Mouse (Mus musculus): ENCODE data around the gene Twnk. TPM values are rescaled to one million over a fixed set of nuclear protein-coding genes. Genes with fewer than 3 reads are reported as not detected.
"Not testable (repeated sequence)": the region's sequence is repeated elsewhere in the genome, so short reads cannot be mapped to it uniquely, and the experiment has no call there.

Gene Twnk
- polyA plus RNA-seq, 1 experiment from 2014 or later: 28.4 TPM

- H3K4me1 ChIP-seq (ENCODE audit: insufficient read depth, low read length): peaks cover 26% of the 10 kb centered on the region
- ATAC-seq (ENCODE audit: low FRiP score, low TSS enrichment): peak; percentile 33
- no peak overlapping the region for H3K4me2 ChIP-seq (replicated peaks; ENCODE audit: low read depth, low read length)
- WGBS: 29% methylated on average over 8 of the region's 8 CpGs
- no peak overlapping the region for H3K27ac ChIP-seq (ENCODE audit: low read length)
- peaks cover 37% of the 10 kb centered on the region for H3K36me3 ChIP-seq (ENCODE audit: insufficient read depth, low read length)
- H3K9ac ChIP-seq (replicated peaks; ENCODE audit: low read length): no peak overlapping the region
- H3K27me3 ChIP-seq (ENCODE audit: insufficient read depth, low read length): no peaks in the 10 kb centered on the region
- H3K4me3 ChIP-seq (ENCODE audit: low read length): no peak overlapping the region
- H3K9me3 ChIP-seq (ENCODE audit: low read length): no peaks in the 10 kb centered on the region
These were observed 24.6 kb downstream of the Twnk start for GRCm38 (mm10) chr19:45030111-45030510.

- H3K9ac ChIP-seq (replicated peaks; ENCODE audit: low read length): no peak overlapping the region
- whole genome bisulfite sequencing: 39% methylated on average over 20 of the region's 20 CpGs
These were observed 25.6 kb downstream of the Twnk start for GRCm38 (mm10) chr19:45030746-45031693.

GRCm38 (mm10) chr19:45031780-45032179 is 26.3 kb downstream of the Twnk start:
- H3K27ac ChIP-seq (ENCODE audit: low read length): no peak overlapping the region
- 20% methylated on average over 4 of the region's 4 CpGs for WGBS
- no peak overlapping the region for H3K4me3 ChIP-seq (ENCODE audit: low read length)
- H3K4me1 ChIP-seq (ENCODE audit: insufficient read depth, low read length): peaks cover 26% of the 10 kb centered on the region
- peak; percentile 43; the same call in 1 of the 2 replicates for ATAC-seq (ENCODE audit: low FRiP score, low TSS enrichment)
- H3K4me2 ChIP-seq (replicated peaks; ENCODE audit: low read depth, low read length): no peak overlapping the region
- H3K36me3 ChIP-seq (ENCODE audit: insufficient read depth, low read length): peaks cover 20% of the 10 kb centered on the region
- no peaks in the 10 kb centered on the region for H3K9me3 ChIP-seq (ENCODE audit: low read length)
- no peak overlapping the region for H3K9ac ChIP-seq (replicated peaks; ENCODE audit: low read length)
- no peaks in the 10 kb centered on the region for H3K27me3 ChIP-seq (ENCODE audit: insufficient read depth, low read length)

More at GRCm38 (mm10) chr19:45030746-45031693, 25.6 kb downstream of the Twnk start:
- H3K36me3 ChIP-seq (ENCODE audit: insufficient read depth, low read length): peaks cover 27% of the 10 kb centered on the region
- H3K27me3 ChIP-seq (ENCODE audit: insufficient read depth, low read length): no peaks in the 10 kb centered on the region
- H3K4me1 ChIP-seq (ENCODE audit: insufficient read depth, low read length): peaks cover 26% of the 10 kb centered on the region
- no peaks in the 10 kb centered on the region for H3K9me3 ChIP-seq (ENCODE audit: low read length)
- H3K4me3 ChIP-seq (ENCODE audit: low read length): peak overlapping the region; percentile 14
- peak; percentile 16; the same call in 1 of the 2 replicates for ATAC-seq (ENCODE audit: low FRiP score, low TSS enrichment)
- H3K4me2 ChIP-seq (replicated peaks; ENCODE audit: low read depth, low read length): peak overlapping the region; percentile 42
- H3K27ac ChIP-seq (ENCODE audit: low read length): no peak overlapping the region

- no peak for ATAC-seq (ENCODE audit: low FRiP score, low TSS enrichment)
- Histone ChIP-seq H3K36me3 (ENCODE audit: insufficient read depth, low read length) (peaks cover 10% of the 10 kb centered on the region; the same call in 1 of the 2 replicates), H3K27ac (ENCODE audit: low read length) (no peak overlapping the region), H3K4me3 (ENCODE audit: low read length) (no peak overlapping the region), H3K27me3 (ENCODE audit: insufficient read depth, low read length) (no peaks in the 10 kb centered on the region), H3K9ac (replicated peaks; ENCODE audit: low read length) (peak overlapping the region; percentile 31), H3K9me3 (ENCODE audit: low read length) (no peaks in the 10 kb centered on the region), H3K4me1 (ENCODE audit: insufficient read depth, low read length) (peaks cover 24% of the 10 kb centered on the region), H3K4me2 (replicated peaks; ENCODE audit: low read depth, low read length) (no peak overlapping the region)
- WGBS: 56% methylated on average over 17 of the region's 17 CpGs
These were observed 27.3 kb downstream of the Twnk start for GRCm38 (mm10) chr19:45032570-45033332.

- no peak overlapping the region for H3K4me3 ChIP-seq (ENCODE audit: low read length)
- H3K36me3 ChIP-seq (ENCODE audit: insufficient read depth, low read length): no peaks in the 10 kb centered on the region
- no peak overlapping the region for H3K9ac ChIP-seq (replicated peaks; ENCODE audit: low read length)
- H3K9me3 ChIP-seq (ENCODE audit: low read length): no peaks in the 10 kb centered on the region
- no peak for ATAC-seq (ENCODE audit: low FRiP score, low TSS enrichment)
- H3K4me2 ChIP-seq (replicated peaks; ENCODE audit: low read depth, low read length): no peak overlapping the region
- peaks cover 5% of the 10 kb centered on the region; the same call in 1 of the 2 replicates for H3K4me1 ChIP-seq (ENCODE audit: insufficient read depth, low read length)
- WGBS: 23% methylated on average over 16 of the region's 16 CpGs
- H3K27me3 ChIP-seq (ENCODE audit: insufficient read depth, low read length): peaks cover 15% of the 10 kb centered on the region; the same call in 1 of the 2 replicates
- no peak overlapping the region for H3K27ac ChIP-seq (ENCODE audit: low read length)
These were observed 31.4 kb downstream of the Twnk start for GRCm38 (mm10) chr19:45036867-45037266.

- H3K9ac ChIP-seq (replicated peaks; ENCODE audit: low read length); H3K4me2 ChIP-seq (replicated peaks; ENCODE audit: low read depth, low read length); H3K27ac ChIP-seq (ENCODE audit: low read length); ATAC-seq (ENCODE audit: low FRiP score, low TSS enrichment); H3K9me3 ChIP-seq (ENCODE audit: low read length); H3K4me3 ChIP-seq (ENCODE audit: low read length); H3K4me1 ChIP-seq (ENCODE audit: insufficient read depth, low read length); H3K36me3 ChIP-seq (ENCODE audit: insufficient read depth, low read length): not testable (repeated sequence)
- peaks cover 15% of the 10 kb centered on the region; the same call in 1 of the 2 replicates for H3K27me3 ChIP-seq (ENCODE audit: insufficient read depth, low read length)
- WGBS: 89% methylated on average over 7 of the region's 7 CpGs
These were observed 32.7 kb downstream of the Twnk start for GRCm38 (mm10) chr19:45038198-45038597.

GRCm38 (mm10) chr19:45040214-45040613 is 34.8 kb downstream of the Twnk start:
- no peak overlapping the region for H3K9ac ChIP-seq (replicated peaks; ENCODE audit: low read length)
- no peaks in the 10 kb centered on the region for H3K9me3 ChIP-seq (ENCODE audit: low read length)
- 44% methylated on average over 13 of the region's 13 CpGs for WGBS
- H3K4me1 ChIP-seq (ENCODE audit: insufficient read depth, low read length): peaks cover 5% of the 10 kb centered on the region; the same call in 1 of the 2 replicates
- H3K4me3 ChIP-seq (ENCODE audit: low read length): no peak overlapping the region
- H3K36me3 ChIP-seq (ENCODE audit: insufficient read depth, low read length): no peaks in the 10 kb centered on the region
- ATAC-seq (ENCODE audit: low FRiP score, low TSS enrichment): 0 out of 2 replicates have a peak, but pooled peaks have one; percentile 27
- H3K4me2 ChIP-seq (replicated peaks; ENCODE audit: low read depth, low read length): no peak overlapping the region
- no peak overlapping the region for H3K27ac ChIP-seq (ENCODE audit: low read length)
- H3K27me3 ChIP-seq (ENCODE audit: insufficient read depth, low read length): peaks cover 24% of the 10 kb centered on the region

- H3K9me3 ChIP-seq (ENCODE audit: low read length): no peaks in the 10 kb centered on the region
- H3K9ac ChIP-seq (replicated peaks; ENCODE audit: low read length): no peak overlapping the region
- WGBS: 46% methylated on average over 11 of the region's 11 CpGs
- H3K4me3 ChIP-seq (ENCODE audit: low read length): no peak overlapping the region
- H3K36me3 ChIP-seq (ENCODE audit: insufficient read depth, low read length): no peaks in the 10 kb centered on the region
- peaks cover 32% of the 10 kb centered on the region for H3K4me1 ChIP-seq (ENCODE audit: insufficient read depth, low read length)
- no peak for ATAC-seq (ENCODE audit: low FRiP score, low TSS enrichment)
- peaks cover 27% of the 10 kb centered on the region for H3K27me3 ChIP-seq (ENCODE audit: insufficient read depth, low read length)
- H3K27ac ChIP-seq (ENCODE audit: low read length): no peak overlapping the region
- H3K4me2 ChIP-seq (replicated peaks; ENCODE audit: low read depth, low read length): no peak overlapping the region
These were observed 39.0 kb downstream of the Twnk start for GRCm38 (mm10) chr19:45044389-45044927.

- H3K4me2 ChIP-seq (replicated peaks; ENCODE audit: low read depth, low read length): no peak overlapping the region
- H3K9ac ChIP-seq (replicated peaks; ENCODE audit: low read length): no peak overlapping the region
- no peak overlapping the region for H3K27ac ChIP-seq (ENCODE audit: low read length)
- no peaks in the 10 kb centered on the region; the same call in 1 of the 2 replicates for H3K36me3 ChIP-seq (ENCODE audit: insufficient read depth, low read length)
- H3K4me1 ChIP-seq (ENCODE audit: insufficient read depth, low read length): peaks cover 32% of the 10 kb centered on the region
- H3K4me3 ChIP-seq (ENCODE audit: low read length): no peak overlapping the region
- ATAC-seq (ENCODE audit: low FRiP score, low TSS enrichment): peak; percentile 31; the same call in 1 of the 2 replicates
- WGBS: 18% methylated on average over 15 of the region's 15 CpGs
- peaks cover 23% of the 10 kb centered on the region for H3K27me3 ChIP-seq (ENCODE audit: insufficient read depth, low read length)
- no peaks in the 10 kb centered on the region for H3K9me3 ChIP-seq (ENCODE audit: low read length)
These were observed 39.8 kb downstream of the Twnk start for GRCm38 (mm10) chr19:45045236-45045635.
